Mouse (Mus musculus): ENCODE measurements around the gene Gpr35. TPM values are rescaled to one million over a fixed set of nuclear protein-coding genes. Genes with fewer than 3 reads are reported as not detected.

Gpr35 gene
- polyA plus RNA-seq, 1 experiment from 2014 or later, result 0.29 TPM

- under 1% methylated on average over 33 of the region's 57 CpGs for WGBS
- ATAC-seq (peak; percentile 79), DNase-seq (ENCODE audit: low spot score) (peak; percentile 85)
- no peaks in the 10 kb centered on the region for H3K9me3 ChIP-seq (replicated peaks; ENCODE audit: control insufficient read depth, low read length)
- peaks cover 17% of the 10 kb centered on the region for H3K36me3 ChIP-seq (ENCODE audit: control insufficient read depth, insufficient read depth, low read length)
- peak within 1 kb of the TSS; percentile 97 for H3K4me2 ChIP-seq (ENCODE audit: low read length)
- H3K27ac ChIP-seq (ENCODE audit: low read depth, low read length), result peak within 1 kb of the TSS; percentile 93
- H3K4me3 ChIP-seq (ENCODE audit: low read depth, low read length), result peak within 1 kb of the TSS; percentile 82
- no peaks in the 10 kb centered on the region for H3K27me3 ChIP-seq (replicated peaks; ENCODE audit: control insufficient read depth, insufficient read depth, low read length)
- peak within 1 kb of the TSS; percentile 93 for H3K9ac ChIP-seq (ENCODE audit: low read length)
- H3K4me1 ChIP-seq (ENCODE audit: control insufficient read depth, insufficient read depth, low read length), result peaks cover 24% of the 10 kb centered on the region
Measured at GRCm38 (mm10) chr1:92910239-92910885, 40.3 kb upstream of the Gpr35 start, which contains the start of gene Rnpepl1. Gene Rnpepl1 (plus strand): TSS chr1:92910783.

GRCm38 (mm10) chr1:92910925-92911720, 39.5 kb upstream of the Gpr35 start:
- 1% methylated on average over 69 of the region's 85 CpGs for WGBS
- Histone ChIP-seq H3K9me3 (replicated peaks; ENCODE audit: control insufficient read depth, low read length) (no peaks in the 10 kb centered on the region), H3K27ac (ENCODE audit: low read depth, low read length) (peak overlapping the region; percentile 93), H3K4me1 (ENCODE audit: control insufficient read depth, insufficient read depth, low read length) (peaks cover 24% of the 10 kb centered on the region), H3K9ac (ENCODE audit: low read length) (peak overlapping the region; percentile 93), H3K4me2 (ENCODE audit: low read length) (peak overlapping the region; percentile 97), H3K27me3 (replicated peaks; ENCODE audit: control insufficient read depth, insufficient read depth, low read length) (no peaks in the 10 kb centered on the region), H3K36me3 (ENCODE audit: control insufficient read depth, insufficient read depth, low read length) (peaks cover 25% of the 10 kb centered on the region), H3K4me3 (ENCODE audit: low read depth, low read length) (peak overlapping the region; percentile 82)
- DNase-seq (ENCODE audit: low spot score), result peak; percentile 67
- peak; percentile 51 for ATAC-seq

- 35% methylated on average over 8 of the region's 8 CpGs for WGBS
- Histone ChIP-seq H3K27ac (ENCODE audit: low read depth, low read length) (peak overlapping the region; percentile 93; the same call in 1 of the 2 replicates), H3K27me3 (replicated peaks; ENCODE audit: control insufficient read depth, insufficient read depth, low read length) (no peaks in the 10 kb centered on the region), H3K4me1 (ENCODE audit: control insufficient read depth, insufficient read depth, low read length) (peaks cover 24% of the 10 kb centered on the region), H3K9ac (ENCODE audit: low read length) (peak overlapping the region; percentile 93), H3K9me3 (replicated peaks; ENCODE audit: control insufficient read depth, low read length) (no peaks in the 10 kb centered on the region), H3K4me3 (ENCODE audit: low read depth, low read length) (peak overlapping the region; percentile 82), H3K36me3 (ENCODE audit: control insufficient read depth, insufficient read depth, low read length) (peaks cover 31% of the 10 kb centered on the region), H3K4me2 (ENCODE audit: low read length) (peak overlapping the region; percentile 97)
- no peak for ATAC-seq
- peak; percentile 35 for DNase-seq (ENCODE audit: low spot score)
Measured at GRCm38 (mm10) chr1:92911721-92912138, 38.9 kb upstream of the Gpr35 start.

GRCm38 (mm10) chr1:92912286-92912685, 38.4 kb upstream of the Gpr35 start:
- H3K9me3 ChIP-seq (replicated peaks; ENCODE audit: control insufficient read depth, low read length), result no peaks in the 10 kb centered on the region
- peaks cover 37% of the 10 kb centered on the region for H3K36me3 ChIP-seq (ENCODE audit: control insufficient read depth, insufficient read depth, low read length)
- H3K4me1 ChIP-seq (ENCODE audit: control insufficient read depth, insufficient read depth, low read length), result peaks cover 24% of the 10 kb centered on the region
- WGBS, result 39% methylated on average over 1 of the region's 1 CpGs
- no peaks in the 10 kb centered on the region for H3K27me3 ChIP-seq (replicated peaks; ENCODE audit: control insufficient read depth, insufficient read depth, low read length)
- no peak overlapping the region for H3K27ac ChIP-seq (ENCODE audit: low read depth, low read length)
- peak overlapping the region; percentile 97 for H3K4me2 ChIP-seq (ENCODE audit: low read length)
- peak overlapping the region; percentile 93 for H3K9ac ChIP-seq (ENCODE audit: low read length)
- H3K4me3 ChIP-seq (ENCODE audit: low read depth, low read length), result peak overlapping the region; percentile 82
- ATAC-seq (no peak), DNase-seq (ENCODE audit: low spot score) (peak; percentile 29)

GRCm38 (mm10) chr1:92914239-92914638, 36.4 kb upstream of the Gpr35 start:
- DNase-seq (ENCODE audit: low spot score), result no peak
- no peak overlapping the region for H3K4me3 ChIP-seq (ENCODE audit: low read depth, low read length)
- peaks cover 56% of the 10 kb centered on the region for H3K36me3 ChIP-seq (ENCODE audit: control insufficient read depth, insufficient read depth, low read length)
- no peak overlapping the region for H3K4me2 ChIP-seq (ENCODE audit: low read length)
- no peaks in the 10 kb centered on the region for H3K27me3 ChIP-seq (replicated peaks; ENCODE audit: control insufficient read depth, insufficient read depth, low read length)
- no peak overlapping the region for H3K9ac ChIP-seq (ENCODE audit: low read length)
- no peaks in the 10 kb centered on the region for H3K9me3 ChIP-seq (replicated peaks; ENCODE audit: control insufficient read depth, low read length)
- H3K4me1 ChIP-seq (ENCODE audit: control insufficient read depth, insufficient read depth, low read length), result peaks cover 18% of the 10 kb centered on the region
- 83% methylated on average over 4 of the region's 4 CpGs for WGBS
- no peak overlapping the region for H3K27ac ChIP-seq (ENCODE audit: low read depth, low read length)
- no peak for ATAC-seq

- Histone ChIP-seq H3K9ac (ENCODE audit: low read length) (no peak overlapping the region), H3K36me3 (ENCODE audit: control insufficient read depth, insufficient read depth, low read length) (peaks cover 64% of the 10 kb centered on the region), H3K27me3 (replicated peaks; ENCODE audit: control insufficient read depth, insufficient read depth, low read length) (no peaks in the 10 kb centered on the region), H3K4me1 (ENCODE audit: control insufficient read depth, insufficient read depth, low read length) (peaks cover 13% of the 10 kb centered on the region), H3K9me3 (replicated peaks; ENCODE audit: control insufficient read depth, low read length) (no peaks in the 10 kb centered on the region), H3K4me3 (ENCODE audit: low read depth, low read length) (no peak overlapping the region), H3K27ac (ENCODE audit: low read depth, low read length) (no peak overlapping the region), H3K4me2 (ENCODE audit: low read length) (no peak overlapping the region)
- ATAC-seq (no peak), DNase-seq (ENCODE audit: low spot score) (no peak)
- 95% methylated on average over 11 of the region's 11 CpGs for WGBS
Measured at GRCm38 (mm10) chr1:92914993-92915392, 35.7 kb upstream of the Gpr35 start.

GRCm38 (mm10) chr1:92916725-92917124, 33.9 kb upstream of the Gpr35 start:
- WGBS, result 93% methylated on average over 9 of the region's 9 CpGs
- Histone ChIP-seq H3K4me2 (ENCODE audit: low read length) (no peak overlapping the region), H3K9me3 (replicated peaks; ENCODE audit: control insufficient read depth, low read length) (no peaks in the 10 kb centered on the region), H3K36me3 (ENCODE audit: control insufficient read depth, insufficient read depth, low read length) (peaks cover 76% of the 10 kb centered on the region), H3K9ac (ENCODE audit: low read length) (no peak overlapping the region), H3K27me3 (replicated peaks; ENCODE audit: control insufficient read depth, insufficient read depth, low read length) (no peaks in the 10 kb centered on the region), H3K4me3 (ENCODE audit: low read depth, low read length) (no peak overlapping the region), H3K4me1 (ENCODE audit: control insufficient read depth, insufficient read depth, low read length) (peaks cover 11% of the 10 kb centered on the region), H3K27ac (ENCODE audit: low read depth, low read length) (no peak overlapping the region)
- DNase-seq (ENCODE audit: low spot score) (no peak), ATAC-seq (no peak)

- Histone ChIP-seq H3K9me3 (replicated peaks; ENCODE audit: control insufficient read depth, low read length) (no peaks in the 10 kb centered on the region), H3K27me3 (replicated peaks; ENCODE audit: control insufficient read depth, insufficient read depth, low read length) (no peaks in the 10 kb centered on the region), H3K27ac (ENCODE audit: low read depth, low read length) (0 out of 2 replicates have a peak overlapping the region, but pooled peaks have one; percentile 9), H3K36me3 (ENCODE audit: control insufficient read depth, insufficient read depth, low read length) (peaks cover 71% of the 10 kb centered on the region), H3K4me1 (ENCODE audit: control insufficient read depth, insufficient read depth, low read length) (no peaks in the 10 kb centered on the region), H3K4me3 (ENCODE audit: low read depth, low read length) (no peak overlapping the region), H3K4me2 (ENCODE audit: low read length) (no peak overlapping the region), H3K9ac (ENCODE audit: low read length) (no peak overlapping the region)
- DNase-seq (ENCODE audit: low spot score) (no peak), ATAC-seq (no peak)
- 97% methylated on average over 11 of the region's 11 CpGs for WGBS
Measured at GRCm38 (mm10) chr1:92919151-92919550, 31.5 kb upstream of the Gpr35 start.

GRCm38 (mm10) chr1:92919775-92920174, 30.9 kb upstream of the Gpr35 start:
- Histone ChIP-seq H3K9ac (ENCODE audit: low read length) (no peak overlapping the region), H3K4me1 (ENCODE audit: control insufficient read depth, insufficient read depth, low read length) (no peaks in the 10 kb centered on the region), H3K27me3 (replicated peaks; ENCODE audit: control insufficient read depth, insufficient read depth, low read length) (no peaks in the 10 kb centered on the region), H3K36me3 (ENCODE audit: control insufficient read depth, insufficient read depth, low read length) (peaks cover 65% of the 10 kb centered on the region), H3K4me2 (ENCODE audit: low read length) (no peak overlapping the region), H3K27ac (ENCODE audit: low read depth, low read length) (no peak overlapping the region), H3K4me3 (ENCODE audit: low read depth, low read length) (no peak overlapping the region), H3K9me3 (replicated peaks; ENCODE audit: control insufficient read depth, low read length) (no peaks in the 10 kb centered on the region)
- 74% methylated on average over 12 of the region's 12 CpGs for WGBS
- ATAC-seq (no peak), DNase-seq (ENCODE audit: low spot score) (no peak)
